Mouse (Mus musculus): Measurements from ENCODE around the gene Pfkm.

- no peak for TF ChIP-seq CTCF (IDR thresholded peaks at IDR 0.05; ENCODE audit: low read depth)
- no peak for TF ChIP-seq EP300 (IDR thresholded peaks at IDR 0.05; ENCODE audit: low read depth)
Measured at GRCm38 (mm10) chr15:98142515-98142914, 50.1 kb downstream of the Pfkm start.

All from liver, postnatal 0 days (tissue).